Mouse (Mus musculus) spleen, postnatal 14 days (tissue): ENCODE results near the gene Cux1.

Experiments
- DNase-seq, 2 experiments: peaks; one replicate each; pipeline ENCODE4 v3.0.0; 2021 to 2022; ENCODE audit warnings: low spot score in 2 of 2

The Cux1 gene

GRCm38 (mm10) chr5:136382261-136383005 lies 184.9 kb downstream of the Cux1 start:
- DNase-seq: no peak

- DNase-seq: no peak
These were observed 187.9 kb downstream of the Cux1 start for GRCm38 (mm10) chr5:136379405-136379804.

- no peak for DNase-seq
These were observed 190.2 kb downstream of the Cux1 start for GRCm38 (mm10) chr5:136377101-136377500.

- DNase-seq: no peak
These were observed 191.9 kb downstream of the Cux1 start for GRCm38 (mm10) chr5:136375350-136375749.

- DNase-seq: no peak
These were observed 195.0 kb downstream of the Cux1 start for GRCm38 (mm10) chr5:136372276-136372675.

- no peak for DNase-seq
These were observed 203.9 kb downstream of the Cux1 start for GRCm38 (mm10) chr5:136363421-136363820.

GRCm38 (mm10) chr5:136362473-136363230 lies 204.6 kb downstream of the Cux1 start:
- DNase-seq: no peak

- no peak for DNase-seq
These were observed 205.3 kb downstream of the Cux1 start for GRCm38 (mm10) chr5:136362021-136362420.

GRCm38 (mm10) chr5:136357227-136357626 lies 210.1 kb downstream of the Cux1 start:
- DNase-seq: no peak

GRCm38 (mm10) chr5:136355583-136356126 lies 211.6 kb downstream of the Cux1 start:
- no peak for DNase-seq

GRCm38 (mm10) chr5:136354729-136355128 lies 212.6 kb downstream of the Cux1 start:
- DNase-seq: no peak

GRCm38 (mm10) chr5:136353114-136353513 lies 214.2 kb downstream of the Cux1 start:
- DNase-seq: no peak

- DNase-seq: no peak
These were observed 224.0 kb downstream of the Cux1 start for GRCm38 (mm10) chr5:136343156-136343890.

- no peak for DNase-seq
These were observed 230.3 kb downstream of the Cux1 start for GRCm38 (mm10) chr5:136336798-136337527.

- DNase-seq: no peak
These were observed 231.6 kb downstream of the Cux1 start for GRCm38 (mm10) chr5:136335681-136336080.

GRCm38 (mm10) chr5:136334780-136335179 lies 232.5 kb downstream of the Cux1 start:
- DNase-seq: no peak

- no peak for DNase-seq
These were observed 233.2 kb downstream of the Cux1 start for GRCm38 (mm10) chr5:136334051-136334450.

- DNase-seq: no peak
These were observed 234.4 kb downstream of the Cux1 start for GRCm38 (mm10) chr5:136332786-136333462.

- no peak for DNase-seq
These were observed 239.6 kb downstream of the Cux1 start for GRCm38 (mm10) chr5:136327736-136328135.

- DNase-seq: no peak
These were observed 240.7 kb downstream of the Cux1 start for GRCm38 (mm10) chr5:136326626-136327025.

- no peak for DNase-seq
These were observed 242.8 kb downstream of the Cux1 start for GRCm38 (mm10) chr5:136324506-136324905.
